Mouse (Mus musculus): ENCODE data around the gene Slc38a11. TPM values are rescaled to one million over a fixed set of nuclear protein-coding genes. Genes with fewer than 3 reads are reported as not detected.
A peak's percentile ranks its signal among the peaks of the same experiment; 100 is the strongest.

Gene Slc38a11
- total RNA-seq (2015) (not detected in 2 replicates), total RNA-seq (2017) (not detected in 2 replicates)

GRCm38 (mm10) chr2:65363828-65364497, at the start of gene Slc38a11:
Slc38a11 (minus strand) TSS chr2:65364034.
- peak; percentile 72 for ATAC-seq (replicated peaks; ENCODE audit: poor library complexity)

- peak; percentile 96 for ATAC-seq (replicated peaks; ENCODE audit: poor library complexity)
Observed at GRCm38 (mm10) chr2:65407110-65407509, 43.3 kb upstream of the Slc38a11 start.

DNA sequence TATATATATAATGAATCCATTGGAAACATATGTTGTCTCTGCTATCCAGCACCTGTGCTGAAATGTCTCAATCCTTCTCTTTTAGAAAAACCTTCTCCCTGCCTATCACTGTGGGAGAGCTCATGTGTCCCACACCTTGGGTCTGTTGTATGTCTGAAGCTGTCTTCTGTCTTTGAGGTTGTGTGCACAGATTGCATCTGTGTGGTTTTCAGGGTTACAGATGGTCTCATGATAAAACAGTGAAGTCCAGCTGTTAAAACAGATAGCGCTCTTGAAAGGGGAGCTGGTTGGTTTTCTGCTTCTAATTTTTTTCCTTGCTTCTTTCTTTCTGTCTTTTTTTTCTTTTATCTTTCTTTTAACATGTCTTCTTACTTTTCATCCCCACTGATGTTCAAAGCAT, 41.6 kb upstream of the Slc38a11 start:
- ATAC-seq (replicated peaks; ENCODE audit: poor library complexity): peak; percentile 51; the same call in 1 of the 2 replicates

GRCm38 (mm10) chr2:65402001-65402400, 38.2 kb upstream of the Slc38a11 start:
- no peak for ATAC-seq (replicated peaks; ENCODE audit: poor library complexity)

DNA sequence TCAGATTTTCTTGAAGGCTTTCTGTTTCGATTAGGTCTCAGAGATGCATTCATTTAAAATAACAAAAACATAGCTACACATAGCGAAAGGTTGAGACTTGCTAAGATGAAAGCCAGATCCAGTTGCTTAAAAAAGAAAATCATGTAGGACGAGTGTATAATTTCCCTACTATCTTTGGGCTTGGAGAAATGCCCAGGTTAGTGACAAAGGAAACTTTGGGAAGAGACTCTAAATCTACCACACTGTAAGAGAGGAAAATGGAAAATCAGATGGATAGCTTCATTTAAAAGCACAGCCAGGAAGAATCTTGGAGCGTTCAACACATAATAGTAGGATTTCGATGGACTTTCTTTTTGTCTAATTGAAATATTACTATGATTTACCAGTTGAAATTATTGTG, 36.1 kb upstream of the Slc38a11 start:
- no peak for ATAC-seq (replicated peaks; ENCODE audit: poor library complexity)

DNA sequence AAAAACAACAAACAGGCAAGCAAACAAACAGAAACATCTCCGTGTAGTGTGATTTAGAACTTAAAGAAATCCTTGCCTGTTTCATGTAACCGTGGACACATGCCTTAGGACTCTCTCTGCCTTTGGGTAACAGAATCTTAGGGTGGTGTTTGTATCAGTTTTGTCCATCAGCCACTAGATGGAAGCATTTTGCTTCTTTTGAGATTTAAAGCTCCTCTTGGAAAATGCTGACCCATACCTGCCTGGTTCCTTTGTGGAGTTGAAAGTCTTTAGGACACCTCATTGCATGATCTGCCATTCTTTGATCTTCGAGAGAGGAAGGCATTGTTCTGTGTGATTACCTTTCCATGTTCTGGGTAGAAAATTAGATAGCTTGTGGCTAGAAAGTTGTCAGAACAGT, 32.3 kb upstream of the Slc38a11 start:
- ATAC-seq (replicated peaks; ENCODE audit: poor library complexity): peak; percentile 65

- ATAC-seq (replicated peaks; ENCODE audit: poor library complexity): no peak
Observed at GRCm38 (mm10) chr2:65393061-65393460, 29.2 kb upstream of the Slc38a11 start.

- ATAC-seq (replicated peaks; ENCODE audit: poor library complexity): peak; percentile 98
Observed at GRCm38 (mm10) chr2:65391322-65391721, 27.5 kb upstream of the Slc38a11 start.

DNA sequence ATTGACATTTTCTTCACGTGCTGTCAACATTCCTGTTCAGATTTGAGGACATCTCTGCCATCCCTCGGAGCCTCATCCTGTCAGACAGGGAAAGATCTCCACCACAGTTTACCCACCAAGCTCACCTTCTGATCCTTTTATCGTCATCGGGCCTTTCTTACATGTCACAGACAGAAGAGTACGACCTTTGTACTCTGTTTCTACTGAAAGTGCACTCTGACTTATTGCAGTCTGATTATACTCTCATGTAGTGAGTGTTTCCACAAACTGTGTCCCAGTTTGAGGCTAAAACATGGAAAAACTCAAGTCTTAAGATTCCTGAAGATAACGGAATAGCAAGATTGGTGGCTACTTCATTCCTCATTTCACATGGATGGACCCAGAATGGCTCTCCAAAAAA, 21.0 kb upstream of the Slc38a11 start:
- ATAC-seq (replicated peaks; ENCODE audit: poor library complexity): no peak

DNA sequence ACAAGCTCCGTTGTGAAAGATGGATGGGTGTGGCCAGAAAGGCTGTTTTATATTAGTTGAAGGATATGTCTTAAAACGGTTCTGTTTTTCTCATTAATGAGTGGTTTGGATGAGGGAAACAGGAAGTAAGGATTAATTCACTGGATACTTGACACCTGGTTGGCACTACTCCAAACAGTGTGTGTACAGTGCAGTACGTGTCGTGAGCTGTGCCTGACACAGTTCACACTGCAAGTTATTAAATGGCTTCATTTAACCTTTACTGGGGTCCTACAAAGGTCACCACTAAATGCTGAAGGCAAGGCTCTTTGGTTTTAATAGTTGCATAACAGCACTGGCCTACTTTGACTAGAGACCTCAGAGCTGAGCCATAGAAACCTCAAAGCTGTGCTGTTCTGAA, 18.7 kb upstream of the Slc38a11 start:
- peak; percentile 81 for ATAC-seq (replicated peaks; ENCODE audit: poor library complexity)

- ATAC-seq (replicated peaks; ENCODE audit: poor library complexity): no peak
Observed at GRCm38 (mm10) chr2:65378425-65378824, 14.6 kb upstream of the Slc38a11 start.

- ATAC-seq (replicated peaks; ENCODE audit: poor library complexity): no peak
Observed at GRCm38 (mm10) chr2:65374410-65374809, 10.6 kb upstream of the Slc38a11 start.

- no peak for ATAC-seq (replicated peaks; ENCODE audit: poor library complexity)
Observed at GRCm38 (mm10) chr2:65373076-65373475, 9.2 kb upstream of the Slc38a11 start.

DNA sequence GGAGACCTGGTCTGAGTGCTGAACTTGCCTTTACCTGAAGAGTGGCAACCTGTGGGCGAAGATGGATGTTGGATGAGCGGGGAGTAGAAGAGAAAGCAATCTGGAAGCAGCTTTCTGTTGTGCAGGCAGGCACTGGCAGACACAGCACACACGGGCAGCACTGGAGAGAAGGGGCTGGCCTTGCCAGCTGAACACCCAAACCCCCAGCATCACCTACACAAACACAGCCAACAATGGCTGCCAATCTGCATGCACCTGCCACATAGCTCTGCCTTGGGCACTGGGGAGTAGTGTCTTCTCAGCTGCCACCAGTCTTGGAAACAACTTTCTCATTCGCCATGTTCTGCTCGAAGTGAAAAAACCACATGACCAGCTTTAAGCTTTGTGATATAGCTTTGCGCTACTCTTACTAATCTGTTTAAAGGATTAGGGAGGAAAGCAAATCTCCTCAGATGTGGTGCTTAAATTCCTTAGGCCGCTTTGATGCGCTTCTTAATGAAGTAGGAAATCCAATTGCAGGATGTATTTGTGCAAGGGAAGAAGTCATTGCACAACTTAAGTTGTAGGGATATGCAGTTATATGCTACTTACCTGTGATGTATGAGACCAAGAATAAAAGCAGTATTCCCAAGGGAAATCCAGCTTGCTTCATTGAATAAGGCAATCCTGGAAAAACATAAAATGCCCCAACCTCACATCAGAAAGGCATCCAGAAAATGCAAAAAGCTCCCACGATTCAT, 2.9 kb downstream of the Slc38a11 start:
- no peak for ATAC-seq (replicated peaks; ENCODE audit: poor library complexity)

DNA sequence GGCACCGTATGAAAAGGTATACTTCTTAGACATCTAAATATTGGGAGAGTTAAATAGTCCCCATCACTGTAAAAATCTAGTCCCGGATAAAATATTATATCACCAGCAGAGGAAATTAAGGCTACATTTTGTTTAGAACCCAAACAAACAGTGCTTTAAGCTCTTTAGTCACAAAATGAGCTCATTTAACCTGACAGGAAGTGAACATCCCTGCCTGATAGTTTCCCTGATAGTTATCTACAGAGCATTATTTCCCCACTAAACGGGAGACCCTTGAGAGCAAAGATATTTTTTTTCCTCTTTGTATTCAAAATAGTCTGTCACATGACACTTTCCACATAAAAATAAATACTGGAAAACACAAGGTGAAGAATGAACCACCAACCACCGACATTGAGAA, 16.5 kb downstream of the Slc38a11 start:
- no peak for ATAC-seq (replicated peaks; ENCODE audit: poor library complexity)

GRCm38 (mm10) chr2:65346915-65347314, 16.9 kb downstream of the Slc38a11 start:
- no peak for ATAC-seq (replicated peaks; ENCODE audit: poor library complexity)

DNA sequence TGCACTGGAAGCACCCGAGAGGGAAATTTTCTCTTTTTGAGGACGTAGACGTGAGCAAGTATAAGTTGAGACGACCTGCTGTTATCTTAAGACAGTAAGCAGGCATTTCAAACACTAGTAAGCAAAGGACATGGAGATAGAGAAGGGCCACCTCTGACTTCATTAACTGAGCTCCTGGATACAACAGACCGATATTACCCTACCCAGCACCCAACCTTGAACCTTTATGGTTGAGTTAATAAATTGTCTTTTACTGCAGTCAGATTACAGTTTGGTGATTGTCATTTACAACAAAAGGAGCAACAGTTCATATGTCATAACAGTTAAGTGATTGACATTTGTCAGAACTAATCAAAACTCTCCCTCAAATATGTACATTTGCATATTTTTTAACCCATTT, 17.8 kb downstream of the Slc38a11 start:
- ATAC-seq (replicated peaks; ENCODE audit: poor library complexity): no peak

- peak; percentile 97 for ATAC-seq (replicated peaks; ENCODE audit: poor library complexity)
Observed at GRCm38 (mm10) chr2:65342057-65342456, 21.8 kb downstream of the Slc38a11 start.

GRCm38 (mm10) chr2:65340839-65341238, 23.0 kb downstream of the Slc38a11 start:
- 0 out of 2 replicates have a peak, but pooled peaks have one; percentile 14 for ATAC-seq (replicated peaks; ENCODE audit: poor library complexity)

DNA sequence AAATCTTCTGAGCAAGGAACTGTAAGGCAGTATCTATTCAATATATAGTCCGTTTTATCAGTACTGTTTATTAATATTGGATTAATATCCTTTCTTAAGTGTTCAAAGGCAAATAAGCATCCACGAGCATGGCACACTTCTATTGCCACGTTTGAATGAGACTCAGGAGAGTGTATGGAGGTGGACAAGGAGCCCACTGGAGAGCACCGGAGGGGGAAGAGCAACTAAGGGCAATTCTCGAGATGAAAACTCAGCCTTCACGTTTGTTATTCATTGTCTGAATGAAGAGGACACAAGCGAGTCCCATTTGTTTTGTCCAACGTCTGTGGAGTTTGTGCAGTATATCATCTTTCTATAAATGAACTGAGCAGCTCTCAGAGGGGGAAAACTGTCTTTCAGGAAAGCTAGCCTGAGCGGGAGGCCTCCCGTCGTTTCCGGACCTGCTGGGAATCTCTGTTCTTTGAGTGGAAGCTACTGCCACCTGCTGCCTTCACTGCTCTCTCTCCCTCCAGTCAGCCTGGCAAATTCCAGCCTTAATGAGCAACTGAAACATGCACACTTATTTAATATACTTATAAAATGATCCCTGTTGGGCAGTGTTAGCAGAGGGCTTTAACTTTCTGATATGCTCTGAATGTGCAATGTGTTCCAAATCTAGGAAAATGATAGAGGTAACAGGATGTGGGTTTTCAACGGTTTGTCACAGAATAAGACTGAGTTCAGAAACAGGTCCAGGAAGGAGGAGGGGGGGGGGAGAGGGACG, 26.3 kb downstream of the Slc38a11 start:
- ATAC-seq (replicated peaks; ENCODE audit: poor library complexity): peak; percentile 24

DNA sequence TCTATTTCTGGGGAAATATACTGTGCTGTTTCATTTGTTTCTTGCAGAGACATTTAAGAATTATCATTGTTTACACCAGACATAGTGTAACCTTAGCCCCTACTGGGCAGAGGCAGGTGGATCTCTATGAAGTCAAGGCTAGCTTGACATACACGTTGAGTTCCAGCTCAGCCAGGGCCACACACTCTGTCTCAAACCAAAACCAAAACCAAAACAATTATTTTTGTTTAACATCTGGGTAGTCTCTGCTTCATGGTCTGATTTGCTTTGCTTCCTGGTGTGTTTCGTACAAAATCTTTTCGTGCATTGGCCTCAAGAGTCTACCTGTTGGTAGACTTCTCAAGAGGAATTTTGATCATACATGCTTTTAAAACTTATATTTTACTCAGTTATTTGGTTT, 27.2 kb downstream of the Slc38a11 start:
- ATAC-seq (replicated peaks; ENCODE audit: poor library complexity): no peak

DNA sequence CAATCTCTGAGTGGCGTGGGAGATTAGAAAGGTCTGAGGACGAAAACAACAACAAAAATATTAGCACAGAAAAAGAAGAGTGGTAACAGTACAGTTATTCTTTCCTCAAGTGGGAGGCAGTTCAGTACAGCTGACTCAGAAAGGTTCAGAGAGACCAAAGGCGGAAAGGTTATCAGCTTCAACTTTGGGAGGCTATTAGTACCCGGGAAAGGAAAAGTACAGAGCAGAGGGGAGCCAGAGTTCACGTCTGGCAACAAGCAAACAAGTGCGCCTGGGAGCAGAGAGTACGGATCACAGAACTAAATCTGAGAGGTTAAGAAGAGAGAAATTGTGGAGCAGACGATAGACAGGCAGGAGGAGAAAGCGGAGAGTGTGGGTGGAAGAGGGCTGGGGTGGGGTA, 29.7 kb downstream of the Slc38a11 start:
- ATAC-seq (replicated peaks; ENCODE audit: poor library complexity): no peak
